Mouse (Mus musculus): ENCODE measurements around the gene Olfr159. TPM values are rescaled to one million over a fixed set of nuclear protein-coding genes. Genes with fewer than 3 reads are reported as not detected.

The Olfr159 gene
- polyA plus RNA-seq, 1 experiment from 2014 or later, result not detected

GRCm38 (mm10) chr4:43745187-43745586 is 25.6 kb downstream of the Olfr159 start:
- TF ChIP-seq EP300 (IDR thresholded peaks at IDR 0.05; ENCODE audit: low read depth) (no peak), CTCF (IDR thresholded peaks at IDR 0.05; ENCODE audit: low read depth) (peak; percentile 67)
- WGBS (ENCODE audit: insufficient replicate concordance), result 15% methylated on average over 6 of the region's 6 CpGs
- Histone ChIP-seq H3K9me3 (ENCODE audit: low read length) (no peaks in the 10 kb centered on the region), H3K9ac (replicated peaks) (no peak overlapping the region), H3K36me3 (replicated peaks; ENCODE audit: insufficient read depth, low read length) (no peaks in the 10 kb centered on the region), H3K27ac (ENCODE audit: low read depth) (no peak overlapping the region), H3K4me2 (ENCODE audit: low read depth, low read length) (no peak overlapping the region), H3K4me3 (ENCODE audit: low read depth, low read length) (no peak overlapping the region), H3K4me1 (ENCODE audit: insufficient read depth) (no peaks in the 10 kb centered on the region), H3K27me3 (ENCODE audit: insufficient read depth, low read length) (no peaks in the 10 kb centered on the region)
- DNase-seq, result no peak
- no peak for ATAC-seq

- Histone ChIP-seq H3K36me3 (replicated peaks; ENCODE audit: insufficient read depth, low read length) (no peaks in the 10 kb centered on the region), H3K9me3 (ENCODE audit: low read length) (no peaks in the 10 kb centered on the region), H3K4me1 (ENCODE audit: insufficient read depth) (no peaks in the 10 kb centered on the region), H3K27me3 (ENCODE audit: insufficient read depth, low read length) (no peaks in the 10 kb centered on the region), H3K4me2 (ENCODE audit: low read depth, low read length) (no peak overlapping the region), H3K4me3 (ENCODE audit: low read depth, low read length) (no peak overlapping the region), H3K27ac (ENCODE audit: low read depth) (no peak overlapping the region), H3K9ac (replicated peaks) (no peak overlapping the region)
- ATAC-seq, result no peak
- WGBS (ENCODE audit: insufficient replicate concordance), result 36% methylated on average over 1 of the region's 1 CpGs
- no peak for DNase-seq
- TF ChIP-seq CTCF (IDR thresholded peaks at IDR 0.05; ENCODE audit: low read depth) (peak; percentile 27; the same call in 1 of the 2 replicates), EP300 (IDR thresholded peaks at IDR 0.05; ENCODE audit: low read depth) (no peak)
Observed at GRCm38 (mm10) chr4:43743099-43743498, 27.7 kb downstream of the Olfr159 start.

- Histone ChIP-seq H3K36me3 (replicated peaks; ENCODE audit: insufficient read depth, low read length) (no peaks in the 10 kb centered on the region), H3K4me3 (ENCODE audit: low read depth, low read length) (no peak overlapping the region), H3K9ac (replicated peaks) (no peak overlapping the region), H3K4me1 (ENCODE audit: insufficient read depth) (no peaks in the 10 kb centered on the region), H3K4me2 (ENCODE audit: low read depth, low read length) (no peak overlapping the region), H3K27ac (ENCODE audit: low read depth) (no peak overlapping the region), H3K9me3 (ENCODE audit: low read length) (no peaks in the 10 kb centered on the region), H3K27me3 (ENCODE audit: insufficient read depth, low read length) (no peaks in the 10 kb centered on the region)
- ATAC-seq (no peak), DNase-seq (no peak)
- 50% methylated on average over 4 of the region's 4 CpGs for WGBS (ENCODE audit: insufficient replicate concordance)
- no peak for TF ChIP-seq CTCF (IDR thresholded peaks at IDR 0.05; ENCODE audit: low read depth)
- TF ChIP-seq EP300 (IDR thresholded peaks at IDR 0.05; ENCODE audit: low read depth), result no peak
Observed at GRCm38 (mm10) chr4:43742637-43743036, 28.2 kb downstream of the Olfr159 start.

- no peak for DNase-seq
- no peak overlapping the region for H3K27ac ChIP-seq (ENCODE audit: low read depth)
- WGBS (ENCODE audit: insufficient replicate concordance), result 43% methylated on average over 5 of the region's 5 CpGs
- no peak overlapping the region for H3K4me2 ChIP-seq (ENCODE audit: low read depth, low read length)
- no peak overlapping the region for H3K9ac ChIP-seq (replicated peaks)
- H3K4me1 ChIP-seq (ENCODE audit: insufficient read depth), result no peaks in the 10 kb centered on the region
- H3K4me3 ChIP-seq (ENCODE audit: low read depth, low read length), result no peak overlapping the region
- no peak for ATAC-seq
- H3K27me3 ChIP-seq (ENCODE audit: insufficient read depth, low read length), result no peaks in the 10 kb centered on the region
- TF ChIP-seq CTCF (IDR thresholded peaks at IDR 0.05; ENCODE audit: low read depth), result no peak
- TF ChIP-seq EP300 (IDR thresholded peaks at IDR 0.05; ENCODE audit: low read depth), result no peak
- no peaks in the 10 kb centered on the region for H3K9me3 ChIP-seq (ENCODE audit: low read length)
- H3K36me3 ChIP-seq (replicated peaks; ENCODE audit: insufficient read depth, low read length), result no peaks in the 10 kb centered on the region
Observed at GRCm38 (mm10) chr4:43741526-43741925, 29.3 kb downstream of the Olfr159 start.

GRCm38 (mm10) chr4:43738989-43739674 is 31.7 kb downstream of the Olfr159 start:
- ATAC-seq, result no peak
- 64% methylated on average over 8 of the region's 8 CpGs for WGBS (ENCODE audit: insufficient replicate concordance)
- no peak overlapping the region for H3K4me3 ChIP-seq (ENCODE audit: low read depth, low read length)
- no peak for TF ChIP-seq CTCF (IDR thresholded peaks at IDR 0.05; ENCODE audit: low read depth)
- TF ChIP-seq EP300 (IDR thresholded peaks at IDR 0.05; ENCODE audit: low read depth), result no peak
- no peaks in the 10 kb centered on the region for H3K9me3 ChIP-seq (ENCODE audit: low read length)
- no peak overlapping the region for H3K4me2 ChIP-seq (ENCODE audit: low read depth, low read length)
- no peak for DNase-seq
- no peaks in the 10 kb centered on the region for H3K4me1 ChIP-seq (ENCODE audit: insufficient read depth)
- no peak overlapping the region for H3K27ac ChIP-seq (ENCODE audit: low read depth)
- no peaks in the 10 kb centered on the region for H3K36me3 ChIP-seq (replicated peaks; ENCODE audit: insufficient read depth, low read length)
- no peaks in the 10 kb centered on the region for H3K27me3 ChIP-seq (ENCODE audit: insufficient read depth, low read length)
- H3K9ac ChIP-seq (replicated peaks), result no peak overlapping the region

- 72% methylated on average over 6 of the region's 6 CpGs for WGBS (ENCODE audit: insufficient replicate concordance)
- no peak for DNase-seq
Observed at GRCm38 (mm10) chr4:43737144-43737543, 33.7 kb downstream of the Olfr159 start.

More at GRCm38 (mm10) chr4:43737144-43737543, 33.7 kb downstream of the Olfr159 start:
- no peaks in the 10 kb centered on the region for H3K9me3 ChIP-seq (ENCODE audit: low read length)
- no peaks in the 10 kb centered on the region for H3K27me3 ChIP-seq (ENCODE audit: insufficient read depth, low read length)
- no peak overlapping the region for H3K9ac ChIP-seq (replicated peaks)
- TF ChIP-seq EP300 (IDR thresholded peaks at IDR 0.05; ENCODE audit: low read depth) (no peak), CTCF (IDR thresholded peaks at IDR 0.05; ENCODE audit: low read depth) (no peak)
- no peaks in the 10 kb centered on the region for H3K36me3 ChIP-seq (replicated peaks; ENCODE audit: insufficient read depth, low read length)
- H3K4me3 ChIP-seq (ENCODE audit: low read depth, low read length), result no peak overlapping the region
- H3K4me2 ChIP-seq (ENCODE audit: low read depth, low read length), result no peak overlapping the region
- ATAC-seq, result no peak
- H3K4me1 ChIP-seq (ENCODE audit: insufficient read depth), result no peaks in the 10 kb centered on the region
- no peak overlapping the region for H3K27ac ChIP-seq (ENCODE audit: low read depth)

All from liver, postnatal 0 days (tissue).